Mouse (Mus musculus) adrenal gland, adult 2 months (tissue): ENCODE measurements around the gene Zbtb6. TPM values are rescaled to one million over a fixed set of nuclear protein-coding genes. Genes with fewer than 3 reads are reported as not detected.

ENCODE experiments used
- polyA plus RNA-seq: library from polyadenylated mRNA; depleted of rRNA; stranded (reverse); fragments of >200 nt; gene quantifications from 2 replicates; pipeline ENCODE4 v1.2.3, GENCODE M21; 2012; rRNA removed
- total RNA-seq, 2 experiments: library from RNA; stranded (reverse); gene quantifications; 2 replicates each; pipeline ENCODE4 v1.2.3; 2021

Gene Zbtb6
- total and polyA plus RNA-seq, 3 experiments: 1.00 to 15.3 (median 14.3) TPM

Other genes starting within 250 kb of the Zbtb6 start
- not detected for gene Olfr366, start 231.6 kb downstream of the Zbtb6 start, total RNA-seq
- not detected in 2 replicates for gene Olfr366, start 231.6 kb downstream of the Zbtb6 start, polyA plus RNA-seq
- gene Olfr368, start 116.7 kb downstream of the Zbtb6 start, total RNA-seq: not detected
- not detected in 2 replicates for gene Olfr368, start 116.7 kb downstream of the Zbtb6 start, polyA plus RNA-seq
- 10 to 100 TPM; 44.3 to 47.1 TPM for gene Pdcl, start 83.8 kb downstream of the Zbtb6 start, total RNA-seq
- gene Pdcl, start 83.8 kb downstream of the Zbtb6 start, polyA plus RNA-seq: 3.4 and 4.1 TPM in 2 replicates
- 10 to 100 TPM; 39.2 to 40.2 TPM for gene Rc3h2, start 20.3 kb downstream of the Zbtb6 start, total RNA-seq
- gene Rc3h2, start 20.3 kb downstream of the Zbtb6 start, polyA plus RNA-seq: 2.0 and 3.1 TPM in 2 replicates
- 1 to 10 TPM; 7.3 to 9.7 TPM for gene Zbtb26, start within 50 bp of the Zbtb6 start, total RNA-seq
- gene Zbtb26, start within 50 bp of the Zbtb6 start, polyA plus RNA-seq: 0.63 and 0.68 TPM in 2 replicates
- gene Rabgap1, start 108 bp upstream of the Zbtb6 start, total RNA-seq: 10 to 100 TPM; 51.9 to 56.8 TPM
- 4.6 and 6.4 TPM in 2 replicates for gene Rabgap1, start 108 bp upstream of the Zbtb6 start, polyA plus RNA-seq
- under 1 TPM; 0.73 to 0.98 TPM for gene Gpr21, start 73.2 kb upstream of the Zbtb6 start, total RNA-seq
- gene Gpr21, start 73.2 kb upstream of the Zbtb6 start, polyA plus RNA-seq: 0.04 TPM in 2 replicates